Mouse (Mus musculus) heart, adult 10 weeks (tissue): Measurements from ENCODE around the gene Myo10. TPM values are rescaled to one million over a fixed set of nuclear protein-coding genes. Genes with fewer than 3 reads are reported as not detected.

Source experiments
- polyA plus RNA-seq: library from polyadenylated mRNA; stranded (reverse); fragments of 350-450 nt; fragmentation: Illumina TruSeq; extraction: RNeasy Lipid Tissue Mini Kit (QIAGEN cat#74804); gene quantifications from one replicate; pipeline ENCODE4 v1.2.3, GENCODE M21; 2014; ENCODE audit warnings: low read depth, low replicate concordance

Myo10 gene
- 20.4 TPM for polyA plus RNA-seq

GRCm38 (mm10) chr15:25622200-25622866 lies at the start of gene Myo10:
Gene Myo10, plus strand, starts transcription at chr15:25622525.

GRCm38 (mm10) chr15:25843086-25843991 lies 221.0 kb downstream of the Myo10 start, which contains the start of gene Retreg1:
Gene Retreg1, plus strand, starts transcription at chr15:25843180.

Other genes starting within 250 kb of the Myo10 start
- 1.7 TPM for gene Basp1, start 208.8 kb upstream of the Myo10 start, polyA plus RNA-seq
- gene Retreg1, start 220.7 kb downstream of the Myo10 start, polyA plus RNA-seq: 223 TPM